Mouse (Mus musculus): ENCODE data around the gene Ermp1. TPM values are rescaled to one million over a fixed set of nuclear protein-coding genes. Genes with fewer than 3 reads are reported as not detected.

The Ermp1 gene
- polyA plus RNA-seq, 1 experiment, result 18.9 TPM

DNA sequence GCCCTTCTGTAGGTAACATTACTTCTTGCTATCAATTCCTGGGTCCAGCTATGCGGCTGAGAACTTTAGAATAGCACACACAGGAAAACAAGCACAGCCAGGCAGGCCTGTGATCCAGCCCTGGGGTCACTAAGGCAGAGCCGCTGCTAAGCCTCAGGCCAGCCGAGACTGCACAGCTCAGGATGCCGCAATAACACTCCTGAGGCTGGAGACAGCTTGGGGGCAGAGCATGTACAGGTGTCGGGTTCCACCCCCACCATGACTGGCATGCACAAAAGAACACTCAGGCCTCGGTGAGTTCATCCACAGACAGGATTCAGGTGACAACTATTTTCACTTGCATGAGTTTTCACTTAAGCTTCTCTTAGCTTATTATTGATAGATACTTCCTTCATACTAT, 6.0 kb downstream of the Ermp1 start:
- TF ChIP-seq CTCF (IDR thresholded peaks at IDR 0.05; ENCODE audit: control insufficient read depth, insufficient read depth, insufficient replicate concordance, low read depth, low read length) (no peak), POLR2A (IDR thresholded peaks at IDR 0.05; ENCODE audit: control insufficient read depth, low read depth, low read length) (no peak)
- H3K4me3 ChIP-seq (ENCODE audit: control insufficient read depth, low read depth, low read length), result no peak overlapping the region
- peaks cover 1% of the 10 kb centered on the region; the same call in 1 of the 2 replicates for H3K36me3 ChIP-seq (ENCODE audit: control insufficient read depth, insufficient read depth, low read length)
- no peaks in the 10 kb centered on the region; the same call in 1 of the 2 replicates for H3K4me1 ChIP-seq (ENCODE audit: control insufficient read depth, insufficient read depth, low read length)
- no peak overlapping the region for H3K27ac ChIP-seq (ENCODE audit: control insufficient read depth, insufficient read depth, low read depth, low read length)
- no peaks in the 10 kb centered on the region for H3K27me3 ChIP-seq (ENCODE audit: control insufficient read depth, insufficient read depth, low read length)

DNA sequence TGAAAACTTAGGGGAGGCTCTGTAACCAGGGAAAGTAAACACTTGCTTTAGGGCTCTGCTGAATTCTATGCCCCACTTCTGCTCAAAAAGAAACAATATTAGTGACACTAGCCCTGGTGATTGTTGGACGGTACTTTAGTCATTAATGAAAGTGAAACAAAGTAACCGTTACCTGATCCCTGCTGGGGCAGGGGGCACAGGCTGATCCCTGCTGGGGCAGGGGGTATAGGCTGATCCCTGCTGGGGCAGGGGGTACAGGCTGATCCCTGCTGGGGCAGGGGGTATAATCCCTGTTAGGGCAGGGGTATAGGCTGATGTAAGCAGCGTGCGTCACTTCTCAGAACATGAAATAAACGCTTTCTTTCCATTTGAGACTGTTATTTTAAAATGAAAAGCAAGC, 6.7 kb downstream of the Ermp1 start:
- no peaks in the 10 kb centered on the region; the same call in 1 of the 2 replicates for H3K4me1 ChIP-seq (ENCODE audit: control insufficient read depth, insufficient read depth, low read length)
- peaks cover 1% of the 10 kb centered on the region; the same call in 1 of the 2 replicates for H3K36me3 ChIP-seq (ENCODE audit: control insufficient read depth, insufficient read depth, low read length)
- H3K27ac ChIP-seq (ENCODE audit: control insufficient read depth, insufficient read depth, low read depth, low read length), result no peak overlapping the region
- no peak overlapping the region for H3K4me3 ChIP-seq (ENCODE audit: control insufficient read depth, low read depth, low read length)
- TF ChIP-seq POLR2A (IDR thresholded peaks at IDR 0.05; ENCODE audit: control insufficient read depth, low read depth, low read length) (no peak), CTCF (IDR thresholded peaks at IDR 0.05; ENCODE audit: control insufficient read depth, insufficient read depth, insufficient replicate concordance, low read depth, low read length) (no peak)
- no peaks in the 10 kb centered on the region for H3K27me3 ChIP-seq (ENCODE audit: control insufficient read depth, insufficient read depth, low read length)

DNA sequence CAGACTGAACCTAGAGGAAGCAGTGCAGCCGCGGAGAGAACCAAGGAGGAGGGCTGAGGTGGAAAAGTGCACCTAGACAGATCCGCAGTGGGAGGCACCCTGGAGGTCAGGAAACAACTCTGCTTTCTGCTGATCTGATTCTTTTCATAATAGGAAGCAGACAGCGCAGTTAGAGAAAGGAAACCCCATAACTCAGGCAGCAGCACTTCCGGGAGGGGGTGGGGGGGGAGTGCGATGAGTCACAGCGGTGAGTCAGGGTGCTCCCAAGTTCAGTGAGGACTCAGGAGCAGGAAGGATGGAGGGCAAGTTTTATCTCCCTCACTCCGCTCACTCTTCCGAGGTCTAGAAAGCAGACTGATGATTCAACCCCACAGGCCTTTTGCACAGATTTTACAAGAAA, 7.2 kb downstream of the Ermp1 start:
- TF ChIP-seq CTCF (IDR thresholded peaks at IDR 0.05; ENCODE audit: control insufficient read depth, insufficient read depth, insufficient replicate concordance, low read depth, low read length) (no peak), POLR2A (IDR thresholded peaks at IDR 0.05; ENCODE audit: control insufficient read depth, low read depth, low read length) (no peak)
- no peak overlapping the region; the same call in 1 of the 2 replicates for H3K4me3 ChIP-seq (ENCODE audit: control insufficient read depth, low read depth, low read length)
- no peaks in the 10 kb centered on the region; the same call in 1 of the 2 replicates for H3K4me1 ChIP-seq (ENCODE audit: control insufficient read depth, insufficient read depth, low read length)
- peaks cover 1% of the 10 kb centered on the region; the same call in 1 of the 2 replicates for H3K36me3 ChIP-seq (ENCODE audit: control insufficient read depth, insufficient read depth, low read length)
- no peaks in the 10 kb centered on the region for H3K27me3 ChIP-seq (ENCODE audit: control insufficient read depth, insufficient read depth, low read length)
- no peak overlapping the region for H3K27ac ChIP-seq (ENCODE audit: control insufficient read depth, insufficient read depth, low read depth, low read length)

DNA sequence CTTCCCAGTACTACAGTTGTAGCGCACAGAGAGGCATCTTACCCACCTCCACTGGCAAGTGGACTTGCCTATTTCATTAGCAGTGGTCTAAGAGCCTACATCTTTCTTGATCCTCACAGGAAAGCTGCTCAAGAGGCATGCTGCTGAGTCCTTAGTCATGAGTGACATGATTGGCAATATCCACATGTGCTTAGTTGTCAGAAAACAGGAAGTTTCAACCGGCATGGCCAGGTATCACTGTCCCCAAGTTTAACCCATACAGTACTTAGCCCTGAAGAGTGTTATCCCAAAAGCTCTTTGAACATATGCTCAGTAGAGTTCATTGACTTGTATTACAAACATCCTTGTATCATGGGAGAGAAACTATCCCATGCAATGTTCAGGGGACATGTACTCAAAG, 36.1 kb downstream of the Ermp1 start:
- Histone ChIP-seq H3K27me3 (ENCODE audit: control insufficient read depth, insufficient read depth, low read length) (no peaks in the 10 kb centered on the region), H3K27ac (ENCODE audit: control insufficient read depth, insufficient read depth, low read depth, low read length) (no peak overlapping the region), H3K4me1 (ENCODE audit: control insufficient read depth, insufficient read depth, low read length) (no peaks in the 10 kb centered on the region), H3K4me3 (ENCODE audit: control insufficient read depth, low read depth, low read length) (no peak overlapping the region), H3K36me3 (ENCODE audit: control insufficient read depth, insufficient read depth, low read length) (no peaks in the 10 kb centered on the region; the same call in 1 of the 2 replicates)
- TF ChIP-seq POLR2A (IDR thresholded peaks at IDR 0.05; ENCODE audit: control insufficient read depth, low read depth, low read length) (no peak), CTCF (IDR thresholded peaks at IDR 0.05; ENCODE audit: control insufficient read depth, insufficient read depth, insufficient replicate concordance, low read depth, low read length) (no peak)

DNA sequence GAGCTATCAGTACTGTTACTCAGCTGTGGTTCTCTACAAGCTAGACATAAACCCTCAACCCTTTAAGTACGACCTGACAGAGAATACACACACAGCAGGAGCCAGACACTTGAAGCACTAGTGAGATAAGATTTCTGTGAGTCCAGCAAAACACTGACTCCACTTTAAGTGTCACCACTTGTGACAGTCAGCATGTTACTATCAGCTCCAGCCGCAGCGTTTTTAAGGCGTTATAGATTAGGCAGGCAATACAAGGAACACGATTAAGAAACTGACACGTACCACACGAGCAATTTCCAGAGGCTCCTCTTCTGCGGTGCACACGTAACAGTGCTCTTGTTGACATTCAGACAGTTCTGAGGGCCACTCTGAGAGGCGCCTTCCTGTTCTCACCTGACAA, 37.3 kb downstream of the Ermp1 start:
- Histone ChIP-seq H3K4me1 (ENCODE audit: control insufficient read depth, insufficient read depth, low read length) (no peaks in the 10 kb centered on the region), H3K4me3 (ENCODE audit: control insufficient read depth, low read depth, low read length) (no peak overlapping the region), H3K27me3 (ENCODE audit: control insufficient read depth, insufficient read depth, low read length) (no peaks in the 10 kb centered on the region), H3K27ac (ENCODE audit: control insufficient read depth, insufficient read depth, low read depth, low read length) (no peak overlapping the region), H3K36me3 (ENCODE audit: control insufficient read depth, insufficient read depth, low read length) (no peaks in the 10 kb centered on the region; the same call in 1 of the 2 replicates)
- TF ChIP-seq CTCF (IDR thresholded peaks at IDR 0.05; ENCODE audit: control insufficient read depth, insufficient read depth, insufficient replicate concordance, low read depth, low read length), result no peak
- TF ChIP-seq POLR2A (IDR thresholded peaks at IDR 0.05; ENCODE audit: control insufficient read depth, low read depth, low read length), result no peak

DNA sequence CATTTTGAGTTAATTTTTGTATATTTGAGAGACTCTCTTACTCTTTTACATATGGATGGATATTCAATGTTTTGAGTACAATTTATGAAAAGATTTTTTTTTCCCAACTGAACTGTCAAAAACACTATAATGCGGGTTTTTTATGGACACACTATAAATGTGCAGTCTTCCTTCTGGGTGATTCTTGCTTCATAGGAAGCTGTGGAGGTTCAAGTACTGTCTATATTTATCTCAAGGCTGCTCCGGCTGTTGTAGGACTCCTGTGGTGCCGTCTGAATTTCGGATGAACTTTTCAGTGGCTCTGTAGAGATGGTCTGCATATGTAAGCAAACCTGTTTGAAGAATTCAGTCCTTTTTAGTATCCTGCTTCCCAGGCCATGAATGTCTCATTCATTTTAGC, 40.0 kb downstream of the Ermp1 start:
- Histone ChIP-seq H3K36me3 (ENCODE audit: control insufficient read depth, insufficient read depth, low read length) (peaks cover 1% of the 10 kb centered on the region), H3K27me3 (ENCODE audit: control insufficient read depth, insufficient read depth, low read length) (no peaks in the 10 kb centered on the region), H3K4me1 (ENCODE audit: control insufficient read depth, insufficient read depth, low read length) (no peaks in the 10 kb centered on the region), H3K4me3 (ENCODE audit: control insufficient read depth, low read depth, low read length) (no peak overlapping the region), H3K27ac (ENCODE audit: control insufficient read depth, insufficient read depth, low read depth, low read length) (no peak overlapping the region)
- no peak for TF ChIP-seq CTCF (IDR thresholded peaks at IDR 0.05; ENCODE audit: control insufficient read depth, insufficient read depth, insufficient replicate concordance, low read depth, low read length)
- TF ChIP-seq POLR2A (IDR thresholded peaks at IDR 0.05; ENCODE audit: control insufficient read depth, low read depth, low read length), result no peak

DNA sequence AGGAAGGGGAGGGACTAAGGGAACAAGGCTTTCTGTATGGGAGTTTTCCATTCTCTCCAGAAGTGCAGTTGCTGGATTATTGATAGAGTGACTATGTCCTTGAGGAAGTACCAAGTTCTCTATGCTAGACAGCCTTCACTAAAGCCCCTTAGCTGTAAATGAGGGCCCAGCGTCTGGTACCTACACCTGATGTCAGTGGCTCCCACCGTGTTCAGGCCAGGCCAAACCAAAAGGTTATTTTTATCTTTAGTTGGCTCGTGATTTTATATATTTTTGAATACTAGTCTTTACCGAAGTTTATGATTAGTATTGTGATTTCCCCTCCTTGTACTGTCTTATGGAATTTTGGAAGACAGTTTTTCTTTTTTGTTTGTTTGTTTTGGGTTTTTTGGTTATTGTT, 40.7 kb downstream of the Ermp1 start:
- Histone ChIP-seq H3K27me3 (ENCODE audit: control insufficient read depth, insufficient read depth, low read length) (no peaks in the 10 kb centered on the region), H3K36me3 (ENCODE audit: control insufficient read depth, insufficient read depth, low read length) (peaks cover 1% of the 10 kb centered on the region), H3K4me3 (ENCODE audit: control insufficient read depth, low read depth, low read length) (no peak overlapping the region), H3K4me1 (ENCODE audit: control insufficient read depth, insufficient read depth, low read length) (no peaks in the 10 kb centered on the region), H3K27ac (ENCODE audit: control insufficient read depth, insufficient read depth, low read depth, low read length) (no peak overlapping the region)
- TF ChIP-seq CTCF (IDR thresholded peaks at IDR 0.05; ENCODE audit: control insufficient read depth, insufficient read depth, insufficient replicate concordance, low read depth, low read length), result no peak
- no peak for TF ChIP-seq POLR2A (IDR thresholded peaks at IDR 0.05; ENCODE audit: control insufficient read depth, low read depth, low read length)

DNA sequence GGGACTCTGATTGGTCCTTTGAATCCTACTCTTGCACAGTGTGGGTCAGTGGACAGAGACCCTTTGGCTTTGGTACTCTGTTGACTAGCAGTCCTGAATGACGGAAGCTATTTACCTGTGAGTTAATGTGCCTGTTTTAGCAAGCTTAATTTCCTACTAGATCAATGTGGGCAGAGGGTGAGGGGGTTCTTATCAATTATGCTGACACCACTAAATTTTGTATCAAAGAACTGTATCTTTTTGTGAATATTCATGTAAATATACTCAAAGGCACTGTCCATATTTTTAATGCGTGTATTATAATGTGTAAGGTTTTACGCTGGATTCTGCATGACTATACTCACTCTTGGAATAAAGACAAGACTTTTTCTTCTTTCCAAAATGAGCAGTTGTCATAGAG, 43.6 kb downstream of the Ermp1 start:
- H3K36me3 ChIP-seq (ENCODE audit: control insufficient read depth, insufficient read depth, low read length), result peaks cover 1% of the 10 kb centered on the region
- no peak overlapping the region for H3K27ac ChIP-seq (ENCODE audit: control insufficient read depth, insufficient read depth, low read depth, low read length)
- TF ChIP-seq POLR2A (IDR thresholded peaks at IDR 0.05; ENCODE audit: control insufficient read depth, low read depth, low read length) (no peak), CTCF (IDR thresholded peaks at IDR 0.05; ENCODE audit: control insufficient read depth, insufficient read depth, insufficient replicate concordance, low read depth, low read length) (no peak)
- H3K4me3 ChIP-seq (ENCODE audit: control insufficient read depth, low read depth, low read length), result no peak overlapping the region
- H3K27me3 ChIP-seq (ENCODE audit: control insufficient read depth, insufficient read depth, low read length), result no peaks in the 10 kb centered on the region
- H3K4me1 ChIP-seq (ENCODE audit: control insufficient read depth, insufficient read depth, low read length), result no peaks in the 10 kb centered on the region

Measured in testis, adult 2 months (tissue).